Mouse (Mus musculus): ENCODE measurements at regions not wholly inside any gene's neighbourhood (a gene's known extent, or its start where the extent isn't known, plus 50 kb on each side); places are given as distances from the start of the nearest gene placed in this dataset.

DNA sequence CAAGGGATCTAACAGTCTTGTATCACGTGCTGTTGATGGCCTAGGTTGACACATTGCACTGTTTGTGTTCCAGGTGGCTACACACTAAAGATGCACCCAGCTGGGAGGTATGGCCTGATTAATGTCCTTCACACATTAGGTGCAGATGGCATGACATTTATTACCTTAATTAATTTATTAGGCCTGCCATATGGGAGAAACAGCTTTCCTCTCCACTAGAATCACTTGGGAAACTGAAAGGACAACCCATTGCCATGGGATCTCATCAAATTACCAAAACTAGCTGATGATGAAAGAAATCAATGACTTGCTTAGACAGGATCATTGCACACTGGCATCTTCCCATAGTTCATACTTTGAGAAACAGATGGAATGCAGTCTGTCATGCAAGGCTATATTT, 358.8 kb upstream of the Tmprss15 start:
- TF ChIP-seq POLR2A (IDR thresholded peaks at IDR 0.05; ENCODE audit: borderline replicate concordance, extremely low read depth, low read depth, low read length) (no peak), CTCF (IDR thresholded peaks at IDR 0.05; ENCODE audit: insufficient read depth, low read length) (no peak)

Data from lung, adult 2 months (tissue).